Mouse (Mus musculus) testis, adult 2 months (tissue): ENCODE measurements at regions not wholly inside any gene's neighbourhood (a gene's known extent, or its start where the extent isn't known, plus 50 kb on each side); places are given as distances from the start of the nearest gene placed in this dataset.

Source experiments
- CTCF ChIP-seq: fragments of 200-500 bp; IDR thresholded peaks from 2 replicates; pipeline ENCODE4 v1.5.1; 2012; ENCODE audit warnings: low read depth, mild to moderate bottlenecking, inconsistent platforms, low read length, moderate library complexity; ENCODE audit not compliant: control insufficient read depth, insufficient read depth, insufficient replicate concordance
- POLR2A ChIP-seq: fragments of 200-500 bp; IDR thresholded peaks from 2 replicates; pipeline ENCODE4 v1.6.1; 2012; ENCODE audit warnings: low read depth, mild to moderate bottlenecking, inconsistent platforms, low read length, moderate library complexity; ENCODE audit not compliant: control insufficient read depth

- TF ChIP-seq CTCF: no peak
- TF ChIP-seq POLR2A: no peak
These were observed 1328.1 kb upstream of the Zeb2 start for GRCm38 (mm10) chr2:46445306-46445705.
